Mouse (Mus musculus): ENCODE measurements around the gene Actr3b. TPM values are rescaled to one million over a fixed set of nuclear protein-coding genes. Genes with fewer than 3 reads are reported as not detected.

Actr3b gene
- total RNA-seq (2023) = 1.6 TPM

GRCm38 (mm10) chr5:25759460-25760409 is at the start of gene Actr3b:
Gene Actr3b (plus strand): TSS chr5:25759997.

Other genes with a start within 250 kb of the Actr3b start
- gene Cct8l1, start 243.9 kb upstream of the Actr3b start, total RNA-seq (2023) = not detected
- gene Xrcc2, start 54.2 kb upstream of the Actr3b start, total RNA-seq (2023) = 11.0 TPM
- not detected for gene Gm21663, start 182.4 kb downstream of the Actr3b start, total RNA-seq (2023)
- not detected for gene Gm21671, start 194.4 kb downstream of the Actr3b start, total RNA-seq (2023)
- gene Gm21680, start 212.7 kb downstream of the Actr3b start, total RNA-seq (2023) = not detected
- not detected for gene Gm21698, start 228.7 kb downstream of the Actr3b start, total RNA-seq (2023)
- not detected for gene Gm1979, start 244.8 kb downstream of the Actr3b start, total RNA-seq (2023)

Measured in CD4-positive naive resting alpha-beta T cell, adult 57 days (primary cell).